Mouse (Mus musculus) myocyte (in vitro differentiated cells): Measurements from ENCODE around the gene Cdc6. TPM values are rescaled to one million over a fixed set of nuclear protein-coding genes. Genes with fewer than 3 reads are reported as not detected.

Source experiments
- H3K27me3 ChIP-seq: one replicate; pipeline ENCODE4 v1.6.1; 2011; ENCODE audit not compliant: control insufficient read depth, insufficient read depth, insufficient read length
- H3K36me3 ChIP-seq: one replicate; pipeline ENCODE4 v1.6.1; 2011; ENCODE audit not compliant: control insufficient read depth, insufficient read depth
- H3K4me2 ChIP-seq: one replicate; pipeline ENCODE4 v1.6.1; 2011; ENCODE audit warnings: low read depth, control low read depth
- H3K4me3 ChIP-seq: one replicate; pipeline ENCODE4 v1.5.1; 2011; ENCODE audit warnings: mild to moderate bottlenecking, control low read depth, moderate library complexity
- H3K79me2 ChIP-seq: one replicate; pipeline ENCODE4 v1.6.1; 2011; ENCODE audit not compliant: control insufficient read depth, insufficient read depth
- H3ac ChIP-seq: one replicate; pipeline ENCODE4 v1.6.1; 2011; ENCODE audit not compliant: control insufficient read depth, insufficient read length
- CEBPB ChIP-seq: IDR thresholded peaks from 2 replicates; pipeline ENCODE4 v1.6.1; 2011; ENCODE audit warnings: mild to moderate bottlenecking, moderate library complexity; ENCODE audit not compliant: poor library complexity, insufficient read depth, severe bottlenecking
- E2F4 ChIP-seq: IDR thresholded peaks from one replicate; pipeline ENCODE4 v1.6.1; 2011; ENCODE audit warnings: mild to moderate bottlenecking, control low read depth, moderate library complexity; ENCODE audit not compliant: insufficient read depth
- MAX ChIP-seq: IDR thresholded peaks from one replicate; pipeline ENCODE4 v1.6.1; 2011; ENCODE audit warnings: low read depth, mild to moderate bottlenecking, control low read depth
- MYOD1 ChIP-seq, 3 experiments: IDR thresholded peaks; one replicate each; pipeline ENCODE4 v1.6.1; 2011; ENCODE audit warnings: control low read depth in 2 of 3, low read depth in 2 of 3, mild to moderate bottlenecking in 2 of 3, moderate library complexity in 1 of 3; ENCODE audit not compliant: insufficient read length in 2 of 3, control insufficient read depth in 1 of 3
- MYOG ChIP-seq, 3 experiments: IDR thresholded peaks; one replicate each; pipeline ENCODE4 v1.6.1; 2011; ENCODE audit warnings: control low read depth in 2 of 3, low read depth in 2 of 3, mild to moderate bottlenecking in 2 of 3; ENCODE audit not compliant: insufficient read length in 2 of 3, control insufficient read depth in 1 of 3, insufficient read depth in 1 of 3
- POLR2A ChIP-seq: IDR thresholded peaks from one replicate; pipeline ENCODE4 v1.6.1; 2011; ENCODE audit warnings: low read depth, mild to moderate bottlenecking, control low read depth, moderate library complexity; ENCODE audit not compliant: insufficient read length
- POLR2AphosphoS2 ChIP-seq: IDR thresholded peaks from one replicate; pipeline ENCODE4 v1.6.1; 2011; ENCODE audit warnings: low read depth, control low read depth; ENCODE audit not compliant: insufficient read length
- REST ChIP-seq: IDR thresholded peaks from one replicate; pipeline ENCODE4 v1.6.1; 2011; ENCODE audit warnings: mild to moderate bottlenecking, control low read depth, moderate library complexity; ENCODE audit not compliant: insufficient read depth, insufficient read length
- SRF ChIP-seq: IDR thresholded peaks from one replicate; pipeline ENCODE4 v1.6.1; 2011; ENCODE audit warnings: low read depth; ENCODE audit not compliant: control insufficient read depth, insufficient read length
- TCF12 ChIP-seq: IDR thresholded peaks from one replicate; pipeline ENCODE4 v1.6.1; 2011; ENCODE audit warnings: mild to moderate bottlenecking, control low read depth; ENCODE audit not compliant: poor library complexity, insufficient read depth, severe bottlenecking
- TCF3 ChIP-seq: IDR thresholded peaks from one replicate; pipeline ENCODE4 v1.6.1; 2011; ENCODE audit warnings: low read depth, control low read depth; ENCODE audit not compliant: insufficient read length
- USF1 ChIP-seq: IDR thresholded peaks from one replicate; pipeline ENCODE4 v1.6.1; 2011; ENCODE audit warnings: low read depth, mild to moderate bottlenecking, control low read depth, moderate library complexity
- polyA plus RNA-seq: library from polyadenylated mRNA; unstranded; fragments of >200 nt; fragmentation: generic; extraction: Trizol; gene quantifications from one replicate; pipeline ENCODE4 v1.2.1, GENCODE M21; 2012; ENCODE audit warnings: missing spikeins

The Cdc6 gene
- polyA plus RNA-seq, 1 experiment = 2.6 TPM

DNA sequence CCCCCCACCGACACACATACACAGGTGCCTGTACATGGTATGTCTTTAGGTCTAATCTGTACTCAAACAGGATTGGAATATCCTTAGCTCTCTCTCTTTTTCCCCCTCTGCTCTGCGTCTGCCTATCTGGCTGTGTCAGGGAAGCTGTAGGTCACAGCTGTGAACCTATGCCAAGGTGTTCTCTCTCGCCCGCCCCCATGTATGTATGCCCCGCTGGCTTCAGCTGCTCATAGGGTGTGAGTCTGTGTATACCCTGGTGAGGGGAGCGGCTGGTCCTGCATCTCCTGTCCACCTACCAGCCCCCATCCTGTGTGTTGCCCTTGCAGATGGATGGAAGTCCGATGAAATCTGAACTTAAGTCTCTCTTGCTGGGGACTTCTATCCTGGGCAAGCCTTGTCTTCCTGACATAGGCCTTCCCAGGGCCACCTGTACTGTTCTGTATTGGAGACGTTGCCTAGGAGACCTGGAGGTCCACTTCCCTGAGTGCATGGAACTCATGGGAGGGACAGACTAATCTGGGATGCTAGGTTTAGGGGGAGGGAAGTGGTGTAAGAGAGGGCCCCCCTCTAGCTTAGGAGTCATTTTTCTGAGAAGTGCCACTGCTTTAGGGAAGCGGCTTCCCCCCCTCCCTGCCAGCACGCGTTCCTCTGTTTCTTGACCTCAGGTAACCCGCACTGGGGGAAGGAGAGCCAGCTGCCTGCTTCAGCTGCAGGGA lies 41.8 kb downstream of the Cdc6 start:
- no peak overlapping the region for H3K4me3 ChIP-seq
- no peak overlapping the region for H3K4me2 ChIP-seq
- peaks cover 85% of the 10 kb centered on the region for H3K79me2 ChIP-seq
- H3ac ChIP-seq = no peak overlapping the region
- TF ChIP-seq MYOD1 (IDR thresholded peaks at IDR 0.05; ENCODE audit: control insufficient read depth in 1 of 3, insufficient read length in 2 of 3, low read depth in 2 of 3) (no peak), E2F4 (no peak), CEBPB (no peak), MYOG (IDR thresholded peaks at IDR 0.05; ENCODE audit: control insufficient read depth in 1 of 3, insufficient read depth in 1 of 3, insufficient read length in 2 of 3, low read depth in 2 of 3) (no peak), SRF (no peak), TCF12 (no peak), POLR2A (no peak), USF1 (no peak), TCF3 (no peak), POLR2AphosphoS2 (no peak), REST (no peak), MAX (no peak)
- no peaks in the 10 kb centered on the region for H3K36me3 ChIP-seq
- H3K27me3 ChIP-seq = no peaks in the 10 kb centered on the region

DNA sequence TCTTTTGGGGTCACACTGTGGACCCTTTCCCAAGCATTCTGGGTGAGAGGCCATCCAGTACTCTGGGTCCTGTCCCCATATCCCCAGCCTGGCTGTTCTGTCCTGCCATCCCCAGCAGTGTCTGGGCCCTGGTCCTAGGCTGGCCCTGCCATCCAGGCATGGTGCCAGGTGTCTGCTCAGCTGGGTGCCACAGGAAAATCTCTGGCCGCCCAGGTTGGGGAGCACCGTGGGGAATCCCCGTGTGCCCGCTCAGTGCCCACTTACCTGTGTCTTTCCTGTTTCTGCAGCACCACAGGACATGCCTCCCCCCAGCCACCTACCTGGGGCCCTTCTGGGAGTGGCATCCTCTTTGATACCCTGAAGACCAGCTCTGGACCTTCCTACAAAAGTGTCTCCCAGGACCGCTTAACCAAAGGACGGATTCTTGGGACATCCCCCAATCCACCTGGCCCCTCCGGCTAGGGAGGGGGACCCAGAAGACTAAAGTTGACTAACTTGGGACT lies 42.4 kb downstream of the Cdc6 start:
- H3K36me3 ChIP-seq = no peaks in the 10 kb centered on the region
- H3K4me2 ChIP-seq = no peak overlapping the region
- no peak overlapping the region for H3K4me3 ChIP-seq
- TF ChIP-seq TCF12 (no peak), MYOG (IDR thresholded peaks at IDR 0.05; ENCODE audit: control insufficient read depth in 1 of 3, insufficient read depth in 1 of 3, insufficient read length in 2 of 3, low read depth in 2 of 3) (no peak), POLR2AphosphoS2 (no peak), SRF (no peak)
- H3K79me2 ChIP-seq = peaks cover 85% of the 10 kb centered on the region
- no peak overlapping the region for H3ac ChIP-seq
- H3K27me3 ChIP-seq = no peaks in the 10 kb centered on the region

DNA sequence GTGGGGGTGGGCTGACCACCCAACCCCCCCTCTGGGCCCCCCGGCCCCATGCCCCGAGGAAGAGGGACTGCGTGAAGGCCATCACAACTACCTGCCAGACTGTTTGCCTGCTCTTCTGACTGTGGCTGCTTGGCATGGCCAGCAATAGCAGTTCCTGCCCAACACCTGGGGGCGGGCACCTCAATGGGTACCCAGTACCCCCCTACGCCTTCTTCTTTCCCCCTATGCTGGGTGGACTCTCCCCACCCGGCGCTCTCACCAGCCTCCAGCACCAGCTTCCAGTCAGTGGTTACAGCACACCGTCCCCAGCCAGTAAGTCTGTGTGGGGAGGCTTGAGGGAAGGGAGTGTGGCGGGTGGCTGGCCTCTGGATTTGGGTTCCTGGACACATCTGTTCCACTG lies 42.9 kb downstream of the Cdc6 start:
- Histone ChIP-seq H3K36me3 (no peaks in the 10 kb centered on the region), H3K79me2 (peaks cover 84% of the 10 kb centered on the region), H3K4me3 (no peak overlapping the region), H3ac (no peak overlapping the region), H3K27me3 (no peaks in the 10 kb centered on the region), H3K4me2 (no peak overlapping the region)
- TF ChIP-seq TCF3 (no peak), REST (no peak), USF1 (no peak), MYOD1 (IDR thresholded peaks at IDR 0.05; ENCODE audit: control insufficient read depth in 1 of 3, insufficient read length in 2 of 3, low read depth in 2 of 3) (no peak), POLR2A (no peak), E2F4 (no peak), MYOG (IDR thresholded peaks at IDR 0.05; ENCODE audit: control insufficient read depth in 1 of 3, insufficient read depth in 1 of 3, insufficient read length in 2 of 3, low read depth in 2 of 3) (no peak), POLR2AphosphoS2 (no peak), SRF (no peak), TCF12 (no peak), MAX (no peak), CEBPB (no peak)

DNA sequence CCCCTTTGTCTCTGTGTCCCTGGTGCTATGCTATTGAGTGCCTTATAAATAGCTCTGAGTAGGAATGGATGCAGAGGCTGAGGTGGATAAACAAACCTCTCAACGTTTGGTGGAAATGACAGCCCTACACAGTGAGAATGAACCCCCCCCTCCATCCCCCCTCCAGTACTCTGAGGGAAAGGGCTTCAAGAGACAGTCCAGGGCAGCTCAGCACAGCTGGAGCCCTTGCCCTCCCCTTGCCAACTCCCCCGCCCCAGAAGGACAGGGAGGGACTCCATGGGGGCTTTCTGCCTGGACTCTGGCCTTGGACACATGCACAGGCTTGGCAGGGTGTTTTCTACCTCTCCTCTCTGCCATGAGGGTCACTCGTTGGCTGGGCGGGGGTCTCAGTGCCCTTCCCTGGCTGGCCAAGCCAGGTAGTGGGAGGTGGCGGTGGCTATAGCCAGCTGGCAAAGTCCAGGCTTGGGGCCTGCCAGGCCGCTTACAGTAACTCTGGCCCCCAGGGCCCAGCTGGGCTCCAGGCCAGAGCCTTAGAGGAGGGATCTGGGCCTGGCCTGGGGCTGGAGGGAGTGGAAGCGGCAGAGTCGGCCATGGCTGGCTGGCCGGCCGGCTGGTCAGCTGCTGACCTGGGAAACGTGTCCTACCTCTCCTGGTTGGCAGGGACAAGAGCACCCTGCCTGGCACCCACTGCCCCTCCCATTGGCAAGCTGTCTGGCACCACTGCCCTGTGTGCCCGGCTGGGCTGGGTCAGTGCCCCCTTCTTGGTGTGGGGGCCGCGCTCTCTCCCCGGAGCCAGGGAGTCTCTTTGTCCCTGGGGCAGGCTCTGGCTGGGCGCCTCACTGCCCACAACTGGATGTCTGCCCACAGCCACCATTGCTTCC lies 43.7 kb downstream of the Cdc6 start:
- Histone ChIP-seq H3K4me3 (no peak overlapping the region), H3ac (no peak overlapping the region), H3K27me3 (no peaks in the 10 kb centered on the region), H3K4me2 (peak overlapping the region; percentile 65), H3K79me2 (peaks cover 81% of the 10 kb centered on the region), H3K36me3 (no peaks in the 10 kb centered on the region)
- TF ChIP-seq POLR2A (peak; percentile 70), MYOG (IDR thresholded peaks at IDR 0.05; ENCODE audit: control insufficient read depth in 1 of 3, insufficient read depth in 1 of 3, insufficient read length in 2 of 3, low read depth in 2 of 3) (peak in 1 of 3 experiments; percentile 46), SRF (no peak), MYOD1 (IDR thresholded peaks at IDR 0.05; ENCODE audit: control insufficient read depth in 1 of 3, insufficient read length in 2 of 3, low read depth in 2 of 3) (peak in 1 of 3 experiments; percentile 54), POLR2AphosphoS2 (peak; percentile 68), CEBPB (no peak)
